In genomic region chr4:133863795-133864379, GRCm38 (mm10) we compare ENCODE assay signal across 9 mouse cellular contexts. TPM values are rescaled to one million over a fixed set of nuclear protein-coding genes. Genes with fewer than 3 reads are reported as not detected.
DNase-seq lines count a peak whose midpoint lies in the region; ATAC-seq and TF ChIP-seq lines count a peak whose summit lies in the region.
"Had no signal": no experiment of that assay in that cellular context is flagged by ENCODE, and none has a peak within 500 bp of the region (broad histone marks: within the 10 kb centered on the region; RNA-seq: fewer than 3 reads in every experiment).

No protein-coding gene starts in this region.

- no peak overlapping the region for H3K4me2 ChIP-seq in heart, embryonic 15.5 days

- 0 out of 2 replicates have a peak, but pooled peaks have one; percentile 15 for ATAC-seq in heart, embryonic 15.5 days (replicated peaks; ENCODE audit: insufficient number of reproducible peaks, insufficient read depth, low FRiP score, low read depth)

- peaks cover 6% of the 10 kb centered on the region; the same call in 1 of the 2 replicates for H3K4me1 ChIP-seq in heart, embryonic 15.5 days (replicated peaks)
- H3K4me1 ChIP-seq in ES-Bruce4 (ENCODE audit: control insufficient read depth, insufficient read depth, low read length) = peaks cover 4% of the 10 kb centered on the region
- peaks cover 24% of the 10 kb centered on the region for H3K4me1 ChIP-seq in embryonic facial prominence, embryonic 10.5 days

- H3K4me3 ChIP-seq in heart, embryonic 15.5 days = no peak overlapping the region
- H3K4me3 ChIP-seq in ES-Bruce4 (ENCODE audit: low read depth, low read length) = no peak overlapping the region
- no peak overlapping the region for H3K4me3 ChIP-seq in embryonic facial prominence, embryonic 10.5 days

- no peak for DNase-seq in heart, adult 18-20 months
- DNase-seq in embryonic facial prominence, embryonic 10.5 days (ENCODE audit: low spot score) = no peak
- peak; percentile 36 for DNase-seq in kidney, postnatal 14 days
- no peak for DNase-seq in left cerebral cortex, postnatal 25 days (ENCODE audit: low spot score in 2 of 2)
- no peak for DNase-seq in heart, postnatal 10 days
- DNase-seq: cerebellum, postnatal 36 days; left cerebral cortex, postnatal 4 days had no signal

- H3K9ac ChIP-seq in heart, embryonic 15.5 days = no peak overlapping the region
- H3K9ac ChIP-seq in ES-Bruce4 (ENCODE audit: low read depth, poor library complexity, severe bottlenecking) = no peak overlapping the region

- TF ChIP-seq POLR2A in ES-Bruce4 (IDR thresholded peaks at IDR 0.05; ENCODE audit: insufficient read depth, low read length) = no peak

- TF ChIP-seq CTCF in ES-Bruce4 (IDR thresholded peaks at IDR 0.05; ENCODE audit: low read depth, low read length) = no peak

- intact Hi-C loops in left cerebral cortex, postnatal 25 days (cut with DNase I) = no loop called here
- intact Hi-C loops in heart, postnatal 10 days (cut with DNase I) = no loop called here

- H3K9me3 ChIP-seq in heart, embryonic 15.5 days (replicated peaks) = no peaks in the 10 kb centered on the region
- H3K9me3 ChIP-seq in ES-Bruce4 (replicated peaks; ENCODE audit: control insufficient read depth, insufficient read depth, low read length, poor library complexity, severe bottlenecking) = no peaks in the 10 kb centered on the region
- no peaks in the 10 kb centered on the region for H3K9me3 ChIP-seq in embryonic facial prominence, embryonic 10.5 days

- WGBS in heart, embryonic 15.5 days = 67% methylated on average over 12 of the region's 12 CpGs
- 63% methylated on average over 12 of the region's 12 CpGs for WGBS in embryonic facial prominence, embryonic 10.5 days

- no peaks in the 10 kb centered on the region for H3K27me3 ChIP-seq in heart, embryonic 15.5 days
- H3K27me3 ChIP-seq in ES-Bruce4 (ENCODE audit: control insufficient read depth, insufficient read depth, low read length, poor library complexity, severe bottlenecking) = no peaks in the 10 kb centered on the region
- H3K27me3 ChIP-seq in embryonic facial prominence, embryonic 10.5 days (replicated peaks; ENCODE audit: low read depth, poor library complexity, severe bottlenecking) = no peaks in the 10 kb centered on the region

- H3K36me3 ChIP-seq in heart, embryonic 15.5 days = peaks cover 3% of the 10 kb centered on the region; the same call in 1 of the 2 replicates
- peaks cover 39% of the 10 kb centered on the region for H3K36me3 ChIP-seq in ES-Bruce4 (ENCODE audit: control insufficient read depth, insufficient read depth, low read length, poor library complexity, severe bottlenecking)
- H3K36me3 ChIP-seq in embryonic facial prominence, embryonic 10.5 days (replicated peaks) = peaks cover 84% of the 10 kb centered on the region

- TF ChIP-seq EP300 in ES-Bruce4 (IDR thresholded peaks at IDR 0.05; ENCODE audit: insufficient read depth, low read depth, low read length) = no peak

- no peak overlapping the region for H3K27ac ChIP-seq in heart, embryonic 15.5 days
- peak overlapping the region; percentile 82 for H3K27ac ChIP-seq in ES-Bruce4 (ENCODE audit: insufficient read depth, low read length)
- H3K27ac ChIP-seq in embryonic facial prominence, embryonic 10.5 days (replicated peaks) = peak overlapping the region; percentile 81

RNA-seq across cellular contexts. Expression of gene Rps6ka1, which starts 23.7 kb away (rescaled TPM):
- polyA plus RNA-seq in heart, embryonic 15.5 days (2015; fragmentation: Nextera tagmentation; extraction: Ambion mirVana) = 12.6 and 20.5 TPM in 2 replicates
- total RNA-seq in heart, adult 18-20 months (2021) = 1 to 10 TPM; 4.4 to 6.2 TPM
- 73.2 and 86.4 TPM in 2 replicates for polyA plus RNA-seq in ES-Bruce4 (2011; ENCODE audit: insufficient read depth, insufficient read length, low read depth, missing spikeins)
- polyA plus RNA-seq in embryonic facial prominence, embryonic 10.5 days (2016; fragmentation: Nextera tagmentation; extraction: Ambion mirVana) = 46.6 and 47.6 TPM in 2 replicates
- total RNA-seq in left cerebral cortex, postnatal 25 days (2021) = 10 to 100 TPM; 13.1 to 14.1 TPM
- total RNA-seq in heart, postnatal 10 days (2021) = 1 to 10 TPM; 9.1 to 9.3 TPM
